Mouse (Mus musculus) stomach, postnatal 0 days (tissue): ENCODE measurements around the gene 6430571L13Rik.

Experiments
- CTCF ChIP-seq: IDR thresholded peaks from 2 replicates; pipeline ENCODE4 v1.5.1; 2016; ENCODE audit warnings: antibody characterized with exemption, low read depth, mild to moderate bottlenecking, moderate library complexity
- EP300 ChIP-seq: optimal IDR thresholded peaks from 2 replicates; pipeline ENCODE3; 2016; ENCODE audit warnings: antibody characterized with exemption

DNA sequence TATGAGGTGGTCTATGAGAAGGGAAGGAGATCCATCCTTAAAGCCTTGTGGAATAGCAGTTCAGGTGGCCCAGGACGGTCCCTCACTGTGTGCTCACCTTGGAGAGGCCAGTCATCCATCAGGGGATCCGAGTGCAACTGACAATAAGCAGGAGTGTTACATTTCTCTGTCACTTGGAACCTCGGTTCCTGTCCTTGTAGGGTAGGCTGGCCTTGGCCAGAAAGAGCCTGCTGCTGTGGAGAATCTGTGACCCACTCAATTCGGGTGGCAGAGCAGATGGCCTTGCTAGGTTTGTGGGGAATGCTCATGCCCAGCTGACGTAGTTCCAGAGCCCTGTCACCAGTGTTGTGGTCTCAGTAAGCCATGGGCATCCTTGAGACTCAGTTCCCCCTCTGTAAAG is 30.8 kb upstream of the 6430571L13Rik start:
- no peak for TF ChIP-seq CTCF
- no peak for TF ChIP-seq EP300
